Mouse (Mus musculus): ENCODE measurements at regions not wholly inside any gene's neighbourhood (a gene's known extent, or its start where the extent isn't known, plus 50 kb on each side); places are given as distances from the start of the nearest gene placed in this dataset.
A peak's percentile ranks its signal among the peaks of the same experiment; 100 is the strongest.

- Histone ChIP-seq H3K9me3 (ENCODE audit: low read length) (no peaks in the 10 kb centered on the region), H3K4me3 (ENCODE audit: low read depth, low read length) (no peak overlapping the region), H3K27me3 (ENCODE audit: insufficient read depth, low read length) (no peaks in the 10 kb centered on the region), H3K4me1 (ENCODE audit: insufficient read depth, low read length) (no peaks in the 10 kb centered on the region), H3K27ac (ENCODE audit: low read depth, low read length) (no peak overlapping the region), H3K36me3 (ENCODE audit: insufficient read depth, low read length) (no peaks in the 10 kb centered on the region), H3K9ac (replicated peaks; ENCODE audit: low read length, poor library complexity, severe bottlenecking) (no peak overlapping the region), H3K4me2 (ENCODE audit: low read depth, low read length, poor library complexity, severe bottlenecking) (no peak overlapping the region)
- ATAC-seq (ENCODE audit: low FRiP score), result no peak
- no peak for DNase-seq (ENCODE audit: low spot score)
- no peak for TF ChIP-seq CTCF (IDR thresholded peaks at IDR 0.05)
- WGBS, result 85% methylated on average over 3 of the region's 3 CpGs
Measured at GRCm38 (mm10) chr4:45746451-45746850, 52.4 kb upstream of the Aldh1b1 start.

GRCm38 (mm10) chr4:45745746-45746145 is 53.1 kb upstream of the Aldh1b1 start:
- no peaks in the 10 kb centered on the region for H3K36me3 ChIP-seq (ENCODE audit: insufficient read depth, low read length)
- WGBS, result 61% methylated on average over 9 of the region's 9 CpGs
- no peak for ATAC-seq (ENCODE audit: low FRiP score)
- H3K27ac ChIP-seq (ENCODE audit: low read depth, low read length), result no peak overlapping the region
- no peak overlapping the region for H3K9ac ChIP-seq (replicated peaks; ENCODE audit: low read length, poor library complexity, severe bottlenecking)
- no peak for DNase-seq (ENCODE audit: low spot score)
- no peaks in the 10 kb centered on the region for H3K4me1 ChIP-seq (ENCODE audit: insufficient read depth, low read length)
- no peaks in the 10 kb centered on the region for H3K9me3 ChIP-seq (ENCODE audit: low read length)
- no peak for TF ChIP-seq CTCF (IDR thresholded peaks at IDR 0.05)
- no peak overlapping the region for H3K4me3 ChIP-seq (ENCODE audit: low read depth, low read length)
- no peak overlapping the region for H3K4me2 ChIP-seq (ENCODE audit: low read depth, low read length, poor library complexity, severe bottlenecking)
- no peaks in the 10 kb centered on the region for H3K27me3 ChIP-seq (ENCODE audit: insufficient read depth, low read length)

DNA sequence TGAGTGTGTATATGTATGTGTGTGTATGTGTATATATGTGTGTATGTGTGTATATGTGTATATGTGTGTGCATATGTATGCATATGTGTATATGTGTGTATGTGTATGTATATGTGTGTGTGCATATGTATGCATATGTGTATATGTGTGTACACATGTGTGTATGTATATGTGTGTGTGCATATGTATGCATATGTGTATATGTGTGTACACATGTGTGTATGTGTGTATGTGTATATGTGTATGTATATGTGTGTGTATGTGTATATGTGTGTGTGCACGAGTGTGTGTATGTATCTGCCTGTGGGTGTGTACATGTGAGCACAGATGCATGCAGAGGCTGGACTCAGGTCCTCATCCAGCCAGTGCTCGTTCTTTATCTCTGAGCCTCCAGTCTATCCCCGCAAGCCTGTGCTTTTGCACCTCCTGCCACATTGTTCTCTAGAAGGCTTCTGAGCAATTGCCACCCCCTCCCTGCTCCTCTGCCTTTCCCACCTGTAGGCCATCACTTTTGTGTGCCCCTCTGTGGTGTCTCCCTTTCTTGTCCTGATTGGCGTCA is 53.9 kb upstream of the Aldh1b1 start:
- no peaks in the 10 kb centered on the region for H3K4me1 ChIP-seq (ENCODE audit: insufficient read depth, low read length)
- no peak overlapping the region for H3K4me3 ChIP-seq (ENCODE audit: low read depth, low read length)
- no peaks in the 10 kb centered on the region for H3K9me3 ChIP-seq (ENCODE audit: low read length)
- H3K4me2 ChIP-seq (ENCODE audit: low read depth, low read length, poor library complexity, severe bottlenecking), result no peak overlapping the region
- no peak overlapping the region for H3K27ac ChIP-seq (ENCODE audit: low read depth, low read length)
- H3K36me3 ChIP-seq (ENCODE audit: insufficient read depth, low read length), result no peaks in the 10 kb centered on the region
- TF ChIP-seq CTCF (IDR thresholded peaks at IDR 0.05), result no peak
- no peaks in the 10 kb centered on the region for H3K27me3 ChIP-seq (ENCODE audit: insufficient read depth, low read length)
- DNase-seq (ENCODE audit: low spot score) (no peak), ATAC-seq (ENCODE audit: low FRiP score) (no peak)
- no peak overlapping the region for H3K9ac ChIP-seq (replicated peaks; ENCODE audit: low read length, poor library complexity, severe bottlenecking)
- 86% methylated on average over 4 of the region's 4 CpGs for WGBS

- peaks cover 10% of the 10 kb centered on the region for H3K4me1 ChIP-seq (ENCODE audit: insufficient read depth, low read length)
- DNase-seq (ENCODE audit: low spot score), result peak; percentile 81
Measured at GRCm38 (mm10) chr4:45740779-45741365, 58.0 kb upstream of the Aldh1b1 start.

GRCm38 (mm10) chr4:45740319-45740718 is 58.5 kb upstream of the Aldh1b1 start:
- no peak overlapping the region for H3K4me3 ChIP-seq (ENCODE audit: low read depth, low read length)
- DNase-seq (ENCODE audit: low spot score) (no peak), ATAC-seq (ENCODE audit: low FRiP score) (no peak)
- no peaks in the 10 kb centered on the region for H3K9me3 ChIP-seq (ENCODE audit: low read length)
- no peaks in the 10 kb centered on the region for H3K36me3 ChIP-seq (ENCODE audit: insufficient read depth, low read length)
- no peaks in the 10 kb centered on the region for H3K27me3 ChIP-seq (ENCODE audit: insufficient read depth, low read length)
- H3K9ac ChIP-seq (replicated peaks; ENCODE audit: low read length, poor library complexity, severe bottlenecking), result no peak overlapping the region
- H3K4me2 ChIP-seq (ENCODE audit: low read depth, low read length, poor library complexity, severe bottlenecking), result no peak overlapping the region
- H3K27ac ChIP-seq (ENCODE audit: low read depth, low read length), result no peak overlapping the region
- H3K4me1 ChIP-seq (ENCODE audit: insufficient read depth, low read length), result peaks cover 10% of the 10 kb centered on the region
- WGBS, result 83% methylated on average over 5 of the region's 5 CpGs
- no peak for TF ChIP-seq CTCF (IDR thresholded peaks at IDR 0.05)

More at GRCm38 (mm10) chr4:45740779-45741365, 58.0 kb upstream of the Aldh1b1 start:
- ATAC-seq (ENCODE audit: low FRiP score), result no peak; the same call in 1 of the 2 replicates
- no peak for TF ChIP-seq CTCF (IDR thresholded peaks at IDR 0.05)
- no peak overlapping the region for H3K4me3 ChIP-seq (ENCODE audit: low read depth, low read length)
- no peak overlapping the region for H3K27ac ChIP-seq (ENCODE audit: low read depth, low read length)
- no peak overlapping the region for H3K4me2 ChIP-seq (ENCODE audit: low read depth, low read length, poor library complexity, severe bottlenecking)
- no peak overlapping the region for H3K9ac ChIP-seq (replicated peaks; ENCODE audit: low read length, poor library complexity, severe bottlenecking)
- no peaks in the 10 kb centered on the region for H3K36me3 ChIP-seq (ENCODE audit: insufficient read depth, low read length)
- WGBS, result 76% methylated on average over 12 of the region's 12 CpGs
- H3K27me3 ChIP-seq (ENCODE audit: insufficient read depth, low read length), result no peaks in the 10 kb centered on the region
- no peaks in the 10 kb centered on the region for H3K9me3 ChIP-seq (ENCODE audit: low read length)

DNA sequence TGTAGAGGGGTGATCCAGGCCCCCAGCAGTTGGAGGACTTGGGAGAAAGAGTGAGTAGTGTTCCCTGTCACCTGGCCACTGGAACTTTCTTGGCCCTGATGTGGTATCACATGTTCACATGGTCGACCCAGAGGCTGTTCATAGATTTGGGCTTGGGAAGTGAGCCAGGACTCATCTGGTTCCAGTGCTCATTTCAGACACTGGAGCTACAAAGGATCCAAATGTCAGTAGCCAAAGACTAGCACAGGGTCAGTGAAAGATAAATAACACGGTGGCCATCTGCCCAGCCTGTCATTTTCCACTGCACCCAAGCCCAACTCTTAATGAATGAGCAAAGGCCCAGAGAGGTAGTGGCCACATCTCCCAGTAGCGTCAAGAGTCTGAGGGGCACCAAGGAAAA is 59.1 kb upstream of the Aldh1b1 start:
- H3K4me1 ChIP-seq (ENCODE audit: insufficient read depth, low read length), result peaks cover 10% of the 10 kb centered on the region
- no peaks in the 10 kb centered on the region for H3K36me3 ChIP-seq (ENCODE audit: insufficient read depth, low read length)
- H3K27ac ChIP-seq (ENCODE audit: low read depth, low read length), result no peak overlapping the region
- no peaks in the 10 kb centered on the region for H3K27me3 ChIP-seq (ENCODE audit: insufficient read depth, low read length)
- ATAC-seq (ENCODE audit: low FRiP score) (no peak), DNase-seq (ENCODE audit: low spot score) (peak; percentile 58)
- WGBS, result 56% methylated on average over 3 of the region's 3 CpGs
- H3K4me2 ChIP-seq (ENCODE audit: low read depth, low read length, poor library complexity, severe bottlenecking), result no peak overlapping the region
- no peak for TF ChIP-seq CTCF (IDR thresholded peaks at IDR 0.05)
- H3K4me3 ChIP-seq (ENCODE audit: low read depth, low read length), result no peak overlapping the region
- H3K9me3 ChIP-seq (ENCODE audit: low read length), result no peaks in the 10 kb centered on the region
- H3K9ac ChIP-seq (replicated peaks; ENCODE audit: low read length, poor library complexity, severe bottlenecking), result no peak overlapping the region

All from midbrain, postnatal 0 days (tissue).